Mouse (Mus musculus) lung, adult 2 months (tissue): ENCODE results near the gene Cdc6.

Source experiments
- CTCF ChIP-seq: fragments of 200-500 bp; IDR thresholded peaks from 2 replicates; pipeline ENCODE4 v1.5.1; 2011; ENCODE audit warnings: mild to moderate bottlenecking, low read length, control low read depth; ENCODE audit not compliant: insufficient read depth
- POLR2A ChIP-seq: fragments of 200-500 bp; IDR thresholded peaks from 2 replicates; pipeline ENCODE4 v1.6.1; 2011; ENCODE audit warnings: low read depth, mild to moderate bottlenecking, control low read depth, low read length, borderline replicate concordance; ENCODE audit errors: extremely low read depth

DNA sequence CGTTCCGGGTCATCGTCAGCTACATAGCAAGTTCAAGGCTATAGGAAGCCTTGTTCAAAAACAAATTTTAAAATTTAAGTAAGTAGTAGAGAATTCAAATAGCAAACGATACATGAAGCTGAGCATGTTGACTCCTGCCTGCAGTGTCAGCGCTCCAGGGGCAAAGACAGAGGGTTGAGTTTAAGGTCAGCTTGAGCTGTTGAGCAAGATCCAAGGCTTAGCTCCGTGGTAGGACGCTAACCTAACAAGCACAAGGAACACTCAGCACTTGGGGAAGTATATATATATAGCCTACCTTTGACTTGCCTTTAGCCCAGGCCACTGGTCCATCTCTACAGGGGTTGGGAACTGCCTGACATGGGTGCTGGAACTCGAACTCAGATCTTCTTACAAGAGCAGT lies 37.7 kb upstream of the Cdc6 start:
- TF ChIP-seq CTCF (no peak), POLR2A (no peak)
